Mouse (Mus musculus) liver, postnatal 0 days (tissue): ENCODE results near the gene Cebpa. TPM values are rescaled to one million over a fixed set of nuclear protein-coding genes. Genes with fewer than 3 reads are reported as not detected.
A peak's percentile ranks its signal among the peaks of the same experiment; 100 is the strongest.

Experiments
- ATAC-seq: fragments of 200-750 bp; cut with Nextera tagmentation; 2 replicates; pipeline ENCODE4 v1.8.0; 2017; ENCODE audit warnings: mild to moderate bottlenecking, moderate library complexity
- DNase-seq: peaks from one replicate; pipeline ENCODE4 v3.0.0-alpha.2; 2016
- H3K27ac ChIP-seq: fragments of 300-500 bp; sonication (generic); 2 replicates; pipeline ENCODE4 v1.5.1; 2014; ENCODE audit warnings: antibody characterized with exemption, moderate library complexity, mild to moderate bottlenecking, low read depth
- H3K27me3 ChIP-seq: fragments of 300-500 bp; sonication (generic); 2 replicates; pipeline ENCODE4 v1.6.1; 2014; ENCODE audit warnings: low read length, control low read depth, mixed read lengths; ENCODE audit not compliant: insufficient read depth
- H3K36me3 ChIP-seq: fragments of 300-500 bp; sonication (generic); replicated peaks from 2 replicates; pipeline ENCODE4 v1.6.1; 2014; ENCODE audit warnings: mild to moderate bottlenecking, control low read depth, low read length, moderate library complexity, mixed read lengths; ENCODE audit not compliant: insufficient read depth
- H3K4me1 ChIP-seq: fragments of 300-500 bp; sonication (generic); 2 replicates; pipeline ENCODE4 v1.6.1; 2014; ENCODE audit warnings: antibody characterized with exemption, mild to moderate bottlenecking, control low read depth; ENCODE audit not compliant: insufficient read depth
- H3K4me2 ChIP-seq: fragments of 300-500 bp; sonication (generic); 2 replicates; pipeline ENCODE4 v1.6.1; 2014; ENCODE audit warnings: low read depth, mild to moderate bottlenecking, low read length, moderate library complexity, mixed read lengths
- H3K4me3 ChIP-seq: fragments of 300-500 bp; sonication (generic); 2 replicates; pipeline ENCODE4 v1.5.1; 2014; ENCODE audit warnings: low read depth, low read length
- H3K9ac ChIP-seq: fragments of 300-500 bp; sonication (generic); replicated peaks from 2 replicates; pipeline ENCODE4 v1.6.1; 2014; ENCODE audit warnings: mild to moderate bottlenecking, moderate library complexity
- H3K9me3 ChIP-seq: fragments of 300-500 bp; sonication (generic); 2 replicates; pipeline ENCODE4 v1.6.1; 2016; ENCODE audit warnings: mild to moderate bottlenecking, control low read depth, low read length, mixed read lengths
- CTCF ChIP-seq: sonication (generic); IDR thresholded peaks from 2 replicates; pipeline ENCODE4 v1.5.1; 2016; ENCODE audit warnings: antibody characterized with exemption, low read depth
- EP300 ChIP-seq: IDR thresholded peaks from 2 replicates; pipeline ENCODE4 v1.6.1; 2016; ENCODE audit warnings: antibody characterized with exemption, low read depth, mild to moderate bottlenecking
- WGBS: fragments of 180-500 bp; shearing (Covaris S2); extraction: QIAGEN DNeasy Blood & Tissue Kit; methylation state at CpG from one replicate; pipeline ENCODE4 v1.1.7; 2014; ENCODE audit not compliant: insufficient replicate concordance; 5-methylcytosine and 5-hydroxymethylcytosine counted together
- polyA plus RNA-seq: library from polyadenylated mRNA; unstranded; fragments of >200 nt; fragmentation: Nextera tagmentation; extraction: Ambion mirVana; gene quantifications from 2 replicates; pipeline ENCODE4 v1.2.1, GENCODE M21; 2015

Cebpa gene
- polyA plus RNA-seq, 1 experiment from 2014 or later = 20.2 TPM

GRCm38 (mm10) chr7:35122401-35123320 lies 3.6 kb downstream of the Cebpa start:
- no peaks in the 10 kb centered on the region for H3K9me3 ChIP-seq
- H3K27me3 ChIP-seq = peaks cover 32% of the 10 kb centered on the region
- no peak for TF ChIP-seq CTCF
- TF ChIP-seq EP300 = no peak
- H3K9ac ChIP-seq = peak overlapping the region; percentile 73
- peak overlapping the region; percentile 69 for H3K4me3 ChIP-seq
- 57% methylated on average over 10 of the region's 10 CpGs for WGBS
- DNase-seq (no peak), ATAC-seq (no peak)
- H3K4me2 ChIP-seq = peak overlapping the region; percentile 87
- H3K27ac ChIP-seq = peak overlapping the region; percentile 77
- H3K4me1 ChIP-seq = peaks cover 20% of the 10 kb centered on the region
- no peaks in the 10 kb centered on the region for H3K36me3 ChIP-seq

- H3K27me3 ChIP-seq = peaks cover 25% of the 10 kb centered on the region
- H3K9ac ChIP-seq = no peak overlapping the region
- H3K36me3 ChIP-seq = no peaks in the 10 kb centered on the region
- ATAC-seq = no peak
- WGBS = 42% methylated on average over 10 of the region's 10 CpGs
- peak overlapping the region; percentile 87; the same call in 1 of the 2 replicates for H3K4me2 ChIP-seq
- no peak overlapping the region for H3K4me3 ChIP-seq
- no peak for TF ChIP-seq EP300
- no peak for TF ChIP-seq CTCF
- peak overlapping the region; percentile 77 for H3K27ac ChIP-seq
- H3K4me1 ChIP-seq = peaks cover 27% of the 10 kb centered on the region
- DNase-seq = peak; percentile 40
- no peaks in the 10 kb centered on the region for H3K9me3 ChIP-seq
These were observed 4.4 kb downstream of the Cebpa start for GRCm38 (mm10) chr7:35123431-35123953.

GRCm38 (mm10) chr7:35124216-35124615 lies 5.1 kb downstream of the Cebpa start:
- no peak overlapping the region for H3K4me3 ChIP-seq
- H3K4me2 ChIP-seq = no peak overlapping the region
- H3K9ac ChIP-seq = no peak overlapping the region
- no peak for DNase-seq
- H3K9me3 ChIP-seq = no peaks in the 10 kb centered on the region
- ATAC-seq = no peak
- WGBS = 70% methylated on average over 5 of the region's 5 CpGs
- H3K36me3 ChIP-seq = no peaks in the 10 kb centered on the region
- TF ChIP-seq CTCF (no peak), EP300 (no peak)
- H3K27ac ChIP-seq = peak overlapping the region; percentile 49; the same call in 1 of the 2 replicates
- H3K4me1 ChIP-seq = peaks cover 30% of the 10 kb centered on the region
- H3K27me3 ChIP-seq = peaks cover 18% of the 10 kb centered on the region

GRCm38 (mm10) chr7:35124745-35125144 lies 5.7 kb downstream of the Cebpa start:
- Histone ChIP-seq H3K4me2 (no peak overlapping the region), H3K36me3 (no peaks in the 10 kb centered on the region), H3K4me1 (peaks cover 34% of the 10 kb centered on the region), H3K9me3 (no peaks in the 10 kb centered on the region), H3K9ac (no peak overlapping the region), H3K4me3 (no peak overlapping the region), H3K27ac (peak overlapping the region; percentile 49; the same call in 1 of the 2 replicates), H3K27me3 (peaks cover 13% of the 10 kb centered on the region; the same call in 1 of the 2 replicates)
- WGBS = 30% methylated on average over 6 of the region's 6 CpGs
- ATAC-seq = no peak
- no peak for DNase-seq
- no peak for TF ChIP-seq EP300
- no peak for TF ChIP-seq CTCF

GRCm38 (mm10) chr7:35125971-35126370 lies 6.9 kb downstream of the Cebpa start:
- H3K27me3 ChIP-seq = peaks cover 1% of the 10 kb centered on the region; the same call in 1 of the 2 replicates
- H3K4me3 ChIP-seq = no peak overlapping the region
- no peaks in the 10 kb centered on the region for H3K9me3 ChIP-seq
- no peak overlapping the region for H3K9ac ChIP-seq
- ATAC-seq (no peak), DNase-seq (no peak)
- no peaks in the 10 kb centered on the region for H3K36me3 ChIP-seq
- 72% methylated on average over 5 of the region's 5 CpGs for WGBS
- H3K27ac ChIP-seq = no peak overlapping the region
- TF ChIP-seq CTCF (no peak), EP300 (no peak)
- no peak overlapping the region for H3K4me2 ChIP-seq
- H3K4me1 ChIP-seq = peaks cover 35% of the 10 kb centered on the region

GRCm38 (mm10) chr7:35127001-35127400 lies 7.9 kb downstream of the Cebpa start:
- Histone ChIP-seq H3K4me1 (peaks cover 35% of the 10 kb centered on the region), H3K4me2 (peak overlapping the region; percentile 48), H3K9me3 (no peaks in the 10 kb centered on the region), H3K36me3 (no peaks in the 10 kb centered on the region), H3K9ac (0 out of 2 replicates have a peak overlapping the region, but pooled peaks have one; percentile 16), H3K27me3 (no peaks in the 10 kb centered on the region), H3K27ac (peak overlapping the region; percentile 69), H3K4me3 (no peak overlapping the region)
- TF ChIP-seq CTCF (no peak), EP300 (no peak)
- no peak for DNase-seq
- WGBS = 20% methylated on average over 10 of the region's 10 CpGs
- 0 out of 2 replicates have a peak, but pooled peaks have one; percentile 16 for ATAC-seq
